Mouse (Mus musculus) stomach, embryonic 14.5 days (tissue): ENCODE results near the gene Nkx2-3. TPM values are rescaled to one million over a fixed set of nuclear protein-coding genes. Genes with fewer than 3 reads are reported as not detected.

Source experiments
- microRNA-seq: library from miRNA; unstranded; fragments of <30 nt; microRNA quantifications from one replicate; pipeline ENCODE4, GENCODE M21; 2016
- polyA plus RNA-seq: library from polyadenylated mRNA; unstranded; fragments of >200 nt; fragmentation: Nextera tagmentation; extraction: Ambion mirVana; gene quantifications from 2 replicates; pipeline ENCODE4 v1.2.1, GENCODE M21; 2014

The Nkx2-3 gene
- polyA plus RNA-seq, 1 experiment from 2014 or later: 5.5 TPM

Small RNAs within 50 kb of the gene (microRNA-seq; reads per million reads assigned to microRNA genes)
- not detected for gene Gm22646

Other genes starting within 250 kb of the Nkx2-3 start
- gene Hpse2, start 224.0 kb upstream of the Nkx2-3 start, polyA plus RNA-seq: 11.4 and 16.1 TPM in 2 replicates
- 0.32 and 0.77 TPM in 2 replicates for gene Cnnm1, start 171.9 kb upstream of the Nkx2-3 start, polyA plus RNA-seq
- gene Got1, start 87.7 kb upstream of the Nkx2-3 start, polyA plus RNA-seq: 21.3 and 21.6 TPM in 2 replicates
- gene Slc25a28, start 62.6 kb downstream of the Nkx2-3 start, polyA plus RNA-seq: 14.9 and 18.4 TPM in 2 replicates
- 15.7 and 16.3 TPM in 2 replicates for gene Entpd7, start 77.3 kb downstream of the Nkx2-3 start, polyA plus RNA-seq
- gene Cutc, start 140.7 kb downstream of the Nkx2-3 start, polyA plus RNA-seq: 14.8 and 15.5 TPM in 2 replicates
- gene Cox15, start 140.7 kb downstream of the Nkx2-3 start, polyA plus RNA-seq: 7.6 and 9.2 TPM in 2 replicates
- gene Abcc2, start 169.9 kb downstream of the Nkx2-3 start, polyA plus RNA-seq: 0.13 TPM in 2 replicates